Mouse (Mus musculus) liver, embryonic 13.5 days (tissue): Measurements from ENCODE around the gene Wfikkn2. TPM values are rescaled to one million over a fixed set of nuclear protein-coding genes. Genes with fewer than 3 reads are reported as not detected.

Experiments
- ATAC-seq: fragments of 200-750 bp; cut with Nextera tagmentation; 2 replicates; pipeline ENCODE4 v1.8.0; 2017; ENCODE audit warnings: low read depth, mild to moderate bottlenecking, moderate number of reproducible peaks, moderate library complexity
- DNase-seq: peaks from one replicate; pipeline ENCODE4 v3.0.0; 2022
- H3K27ac ChIP-seq: fragments of 300-500 bp; sonication (generic); 2 replicates; pipeline ENCODE4 v1.5.1; 2015; ENCODE audit warnings: moderate library complexity, mild to moderate bottlenecking, inconsistent platforms
- H3K27me3 ChIP-seq: fragments of 300-500 bp; sonication (generic); 2 replicates; pipeline ENCODE4 v1.6.1; 2015; ENCODE audit warnings: mild to moderate bottlenecking, inconsistent platforms
- H3K36me3 ChIP-seq: fragments of 300-500 bp; sonication (generic); 2 replicates; pipeline ENCODE4 v1.6.1; 2015; ENCODE audit warnings: mild to moderate bottlenecking, inconsistent platforms
- H3K4me1 ChIP-seq: fragments of 300-500 bp; sonication (generic); replicated peaks from 2 replicates; pipeline ENCODE4 v1.6.1; 2015; ENCODE audit warnings: inconsistent platforms
- H3K4me2 ChIP-seq: fragments of 300-500 bp; sonication (generic); 2 replicates; pipeline ENCODE4 v1.6.1; 2015; ENCODE audit warnings: inconsistent platforms, mild to moderate bottlenecking, moderate library complexity
- H3K4me3 ChIP-seq: fragments of 300-500 bp; sonication (generic); replicated peaks from 2 replicates; pipeline ENCODE4 v1.5.1; 2015; ENCODE audit warnings: mild to moderate bottlenecking, inconsistent platforms
- H3K9ac ChIP-seq: fragments of 300-500 bp; sonication (generic); 2 replicates; pipeline ENCODE4 v1.6.1; 2015; ENCODE audit warnings: mild to moderate bottlenecking, inconsistent platforms
- H3K9me3 ChIP-seq: fragments of 300-500 bp; sonication (generic); replicated peaks from 2 replicates; pipeline ENCODE4 v1.6.1; 2016; ENCODE audit warnings: inconsistent platforms
- WGBS: fragments of 180-500 bp; shearing (Covaris S2); methylation state at CpG from one replicate; pipeline ENCODE4 v1.1.7; 2015; ENCODE audit not compliant: insufficient replicate concordance; 5-methylcytosine and 5-hydroxymethylcytosine counted together
- polyA plus RNA-seq: library from polyadenylated mRNA; unstranded; fragments of >200 nt; fragmentation: Nextera tagmentation; extraction: Ambion mirVana; gene quantifications from 2 replicates; pipeline ENCODE4 v1.2.1, GENCODE M21; 2015

Wfikkn2 gene
- polyA plus RNA-seq, 1 experiment from 2014 or later = 0.22 TPM

- no peak overlapping the region for H3K4me2 ChIP-seq
- DNase-seq (no peak), ATAC-seq (no peak)
- H3K27me3 ChIP-seq = no peaks in the 10 kb centered on the region; the same call in 1 of the 2 replicates
- no peak overlapping the region for H3K27ac ChIP-seq
- no peak overlapping the region for H3K4me3 ChIP-seq
- H3K9me3 ChIP-seq = no peaks in the 10 kb centered on the region
- no peak overlapping the region for H3K9ac ChIP-seq
- H3K4me1 ChIP-seq = peaks cover 25% of the 10 kb centered on the region
- H3K36me3 ChIP-seq = no peaks in the 10 kb centered on the region
- 72% methylated on average over 10 of the region's 10 CpGs for WGBS
Measured at GRCm38 (mm10) chr11:94206398-94207114, 39.2 kb downstream of the Wfikkn2 start.

- ATAC-seq (no peak), DNase-seq (no peak)
- 60% methylated on average over 3 of the region's 3 CpGs for WGBS
- H3K9ac ChIP-seq = no peak overlapping the region
- no peak overlapping the region for H3K27ac ChIP-seq
- no peak overlapping the region for H3K4me2 ChIP-seq
- no peaks in the 10 kb centered on the region for H3K9me3 ChIP-seq
- no peaks in the 10 kb centered on the region for H3K36me3 ChIP-seq
- peaks cover 2% of the 10 kb centered on the region; the same call in 1 of the 2 replicates for H3K27me3 ChIP-seq
- peaks cover 44% of the 10 kb centered on the region for H3K4me1 ChIP-seq
- no peak overlapping the region for H3K4me3 ChIP-seq
Measured at GRCm38 (mm10) chr11:94203066-94203465, 42.7 kb downstream of the Wfikkn2 start.

GRCm38 (mm10) chr11:94202106-94202505 is 43.7 kb downstream of the Wfikkn2 start:
- Histone ChIP-seq H3K4me3 (no peak overlapping the region), H3K4me2 (no peak overlapping the region), H3K27ac (peak overlapping the region; percentile 41; the same call in 1 of the 2 replicates), H3K9me3 (no peaks in the 10 kb centered on the region), H3K27me3 (peaks cover 3% of the 10 kb centered on the region; the same call in 1 of the 2 replicates), H3K4me1 (peaks cover 46% of the 10 kb centered on the region), H3K36me3 (no peaks in the 10 kb centered on the region), H3K9ac (no peak overlapping the region)
- DNase-seq (no peak), ATAC-seq (no peak)
- 63% methylated on average over 5 of the region's 5 CpGs for WGBS

- no peak overlapping the region for H3K4me3 ChIP-seq
- peak overlapping the region; percentile 10; the same call in 1 of the 2 replicates for H3K4me2 ChIP-seq
- 36% methylated on average over 4 of the region's 4 CpGs for WGBS
- no peak for DNase-seq
- no peak overlapping the region for H3K9ac ChIP-seq
- no peaks in the 10 kb centered on the region for H3K36me3 ChIP-seq
- no peaks in the 10 kb centered on the region for H3K9me3 ChIP-seq
- H3K27me3 ChIP-seq = peaks cover 7% of the 10 kb centered on the region; the same call in 1 of the 2 replicates
- peak overlapping the region; percentile 16 for H3K27ac ChIP-seq
- H3K4me1 ChIP-seq = peaks cover 51% of the 10 kb centered on the region
- peak; percentile 65 for ATAC-seq
Measured at GRCm38 (mm10) chr11:94200422-94200821, 45.4 kb downstream of the Wfikkn2 start.

- ATAC-seq = peak; percentile 58; the same call in 1 of the 2 replicates
- Histone ChIP-seq H3K4me1 (peaks cover 51% of the 10 kb centered on the region), H3K4me3 (no peak overlapping the region), H3K9ac (no peak overlapping the region), H3K27ac (no peak overlapping the region), H3K36me3 (no peaks in the 10 kb centered on the region), H3K27me3 (peaks cover 7% of the 10 kb centered on the region; the same call in 1 of the 2 replicates), H3K4me2 (no peak overlapping the region), H3K9me3 (no peaks in the 10 kb centered on the region)
- WGBS = 29% methylated on average over 2 of the region's 2 CpGs
- no peak for DNase-seq
Measured at GRCm38 (mm10) chr11:94199771-94200170, 46.0 kb downstream of the Wfikkn2 start.

GRCm38 (mm10) chr11:94198405-94199146 is 47.2 kb downstream of the Wfikkn2 start:
- ATAC-seq = no peak
- no peak overlapping the region for H3K27ac ChIP-seq
- 0 out of 2 replicates have a peak, but pooled peaks cover 7% of the 10 kb centered on the region for H3K27me3 ChIP-seq
- no peak overlapping the region for H3K4me2 ChIP-seq
- H3K4me3 ChIP-seq = no peak overlapping the region
- DNase-seq = no peak
- 61% methylated on average over 7 of the region's 7 CpGs for WGBS
- no peaks in the 10 kb centered on the region for H3K9me3 ChIP-seq
- peaks cover 51% of the 10 kb centered on the region for H3K4me1 ChIP-seq
- no peaks in the 10 kb centered on the region for H3K36me3 ChIP-seq
- no peak overlapping the region for H3K9ac ChIP-seq

GRCm38 (mm10) chr11:94196311-94196710 is 49.5 kb downstream of the Wfikkn2 start:
- DNase-seq (no peak), ATAC-seq (no peak)
- WGBS = 59% methylated on average over 3 of the region's 3 CpGs
- H3K27ac ChIP-seq = no peak overlapping the region
- H3K36me3 ChIP-seq = no peaks in the 10 kb centered on the region
- no peak overlapping the region for H3K4me2 ChIP-seq
- no peaks in the 10 kb centered on the region for H3K9me3 ChIP-seq
- peaks cover 37% of the 10 kb centered on the region for H3K4me1 ChIP-seq
- 0 out of 2 replicates have a peak, but pooled peaks cover 7% of the 10 kb centered on the region for H3K27me3 ChIP-seq
- no peak overlapping the region for H3K9ac ChIP-seq
- H3K4me3 ChIP-seq = no peak overlapping the region

GRCm38 (mm10) chr11:94193109-94193508 is 52.7 kb downstream of the Wfikkn2 start:
- Histone ChIP-seq H3K4me2 (no peak overlapping the region), H3K4me1 (peaks cover 22% of the 10 kb centered on the region), H3K27me3 (0 out of 2 replicates have a peak, but pooled peaks cover 5% of the 10 kb centered on the region), H3K27ac (no peak overlapping the region), H3K4me3 (no peak overlapping the region), H3K9me3 (no peaks in the 10 kb centered on the region), H3K36me3 (no peaks in the 10 kb centered on the region), H3K9ac (no peak overlapping the region)
- ATAC-seq (no peak), DNase-seq (no peak)
- 48% methylated on average over 2 of the region's 2 CpGs for WGBS

- Histone ChIP-seq H3K9ac (no peak overlapping the region), H3K27ac (no peak overlapping the region), H3K4me3 (no peak overlapping the region), H3K36me3 (no peaks in the 10 kb centered on the region), H3K4me1 (peaks cover 15% of the 10 kb centered on the region), H3K9me3 (no peaks in the 10 kb centered on the region), H3K4me2 (no peak overlapping the region), H3K27me3 (no peaks in the 10 kb centered on the region)
- WGBS = 75% methylated on average over 5 of the region's 5 CpGs
- no peak for DNase-seq
- ATAC-seq = no peak
Measured at GRCm38 (mm10) chr11:94190665-94191064, 55.1 kb downstream of the Wfikkn2 start.

GRCm38 (mm10) chr11:94189579-94189978 is 56.2 kb downstream of the Wfikkn2 start:
- H3K9ac ChIP-seq = no peak overlapping the region
- no peaks in the 10 kb centered on the region for H3K36me3 ChIP-seq
- H3K27ac ChIP-seq = no peak overlapping the region
- no peaks in the 10 kb centered on the region for H3K9me3 ChIP-seq
- H3K27me3 ChIP-seq = no peaks in the 10 kb centered on the region
- no peak overlapping the region for H3K4me3 ChIP-seq
- H3K4me2 ChIP-seq = no peak overlapping the region
- ATAC-seq = peak; percentile 61
- 23% methylated on average over 10 of the region's 10 CpGs for WGBS
- peaks cover 15% of the 10 kb centered on the region for H3K4me1 ChIP-seq
- no peak for DNase-seq
